Mouse (Mus musculus) adrenal gland, adult (tissue): ENCODE measurements around the gene Cstl1.
"Not testable (repeated sequence)": the region's sequence is repeated elsewhere in the genome, so short reads cannot be mapped to it uniquely, and the experiment has no call there.

ENCODE experiments used
- DNase-seq, 2 experiments: peaks; one replicate each; pipeline ENCODE4 v3.0.0; 2022 to 2023; ENCODE audit warnings: low spot score in 1 of 2; ENCODE audit not compliant: inconsistent age in 2 of 2

Cstl1 gene

DNA sequence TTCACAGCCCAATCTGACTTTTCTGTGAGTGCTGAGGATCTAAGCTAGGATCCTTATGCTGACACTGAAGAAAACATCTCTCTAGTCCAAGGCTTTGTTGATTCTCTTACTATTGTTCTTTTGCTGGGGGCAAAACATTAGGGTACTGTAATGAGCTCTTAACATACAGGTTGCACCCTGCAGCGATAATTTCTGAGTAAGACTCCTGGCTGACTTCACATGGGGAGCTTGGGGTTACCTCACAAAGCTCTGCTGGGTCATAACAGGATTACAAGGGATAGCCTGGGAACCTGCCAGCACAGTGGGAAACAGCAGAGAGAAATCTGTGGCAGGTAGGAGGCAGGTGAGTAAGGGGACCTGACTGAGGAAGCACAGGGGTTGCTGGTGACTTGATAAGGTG lies at the start of gene Cstl1:
Gene Cstl1, plus strand, starts transcription at position 301 of the 400 bp plus-strand sequence.
- no peak for DNase-seq

DNA sequence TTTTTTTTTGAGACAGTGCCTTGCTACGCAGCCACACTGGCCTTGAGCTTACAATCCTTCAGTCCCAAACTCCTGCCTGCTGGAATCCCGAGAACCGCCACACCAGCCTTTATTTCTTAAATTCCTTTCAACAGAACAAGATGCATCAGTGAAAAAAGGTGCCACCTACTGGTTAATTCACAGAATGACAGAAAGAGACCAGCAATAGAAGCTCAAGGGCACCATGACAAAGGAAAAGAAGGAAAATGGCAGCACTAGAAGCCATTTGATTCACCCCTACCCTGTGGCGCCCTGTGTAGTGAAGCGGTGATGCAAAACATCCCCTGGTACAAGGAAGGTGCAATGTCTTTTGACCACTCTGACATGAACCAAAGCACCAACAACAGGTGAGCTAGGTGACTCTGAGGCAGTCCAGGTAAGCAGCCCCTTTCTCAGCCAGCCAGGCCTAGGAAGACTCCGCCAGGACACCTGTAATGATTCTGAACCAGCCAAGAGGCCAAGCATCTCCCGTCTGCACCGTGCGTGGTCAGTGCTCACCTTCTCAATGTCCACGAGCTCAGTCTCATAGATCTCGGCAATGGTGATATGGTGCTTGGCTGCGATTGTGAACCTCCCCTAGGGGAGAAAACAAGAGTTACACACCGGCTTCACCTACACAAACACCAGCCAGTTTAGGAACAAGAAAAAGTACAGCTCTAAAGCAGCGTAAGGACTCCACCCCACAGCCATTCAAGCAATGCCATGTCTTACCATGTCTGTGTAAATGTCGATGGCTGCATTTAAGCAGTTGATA lies 43.6 kb upstream of the Cstl1 start:
- peak in 1 of 2 experiments; percentile 72 for DNase-seq

GRCm38 (mm10) chr2:148707202-148707530 lies 43.0 kb upstream of the Cstl1 start:
- DNase-seq, result no peak

GRCm38 (mm10) chr2:148712326-148712725 lies 37.8 kb upstream of the Cstl1 start:
- DNase-seq, result no peak

GRCm38 (mm10) chr2:148717072-148717471 lies 33.1 kb upstream of the Cstl1 start:
- no peak for DNase-seq

GRCm38 (mm10) chr2:148719271-148719995 lies 30.7 kb upstream of the Cstl1 start:
- peak in 1 of 2 experiments; percentile 64 for DNase-seq

DNA sequence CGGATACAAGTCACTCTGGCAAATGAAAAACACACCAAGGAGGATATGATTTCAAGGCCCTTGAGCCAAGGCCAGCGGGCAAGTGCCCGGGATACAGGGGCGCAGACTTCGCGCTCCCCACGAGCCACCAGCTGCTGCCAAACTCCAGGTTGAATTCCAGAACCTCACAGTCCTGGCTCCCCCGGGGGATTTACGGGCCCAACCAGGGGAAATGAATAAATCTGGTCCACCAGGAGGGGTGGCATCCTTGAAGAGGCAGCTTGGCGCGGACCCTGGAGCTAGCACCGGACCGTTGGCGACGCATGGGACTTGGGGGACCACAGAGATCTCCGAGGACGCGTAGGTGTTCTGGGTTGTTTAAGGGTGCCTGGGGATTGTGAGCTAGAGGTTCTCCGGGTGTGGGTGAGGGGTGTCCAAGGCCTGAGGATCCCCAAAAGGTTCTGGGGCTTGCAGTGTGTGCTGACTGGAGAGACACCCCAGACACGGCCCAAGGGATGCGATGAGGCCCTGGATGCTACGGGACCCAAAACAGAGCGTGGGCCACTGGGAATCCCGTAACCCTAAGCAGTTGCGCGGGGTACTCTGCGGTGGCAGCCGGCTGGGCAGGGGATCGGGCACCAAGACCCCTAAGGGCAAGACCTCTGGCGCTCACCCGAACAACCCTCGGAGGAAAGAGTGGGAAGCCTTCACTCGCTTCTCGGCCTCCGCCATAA lies 18.4 kb upstream of the Cstl1 start:
- DNase-seq, result peak; percentile 44 to 82

DNA sequence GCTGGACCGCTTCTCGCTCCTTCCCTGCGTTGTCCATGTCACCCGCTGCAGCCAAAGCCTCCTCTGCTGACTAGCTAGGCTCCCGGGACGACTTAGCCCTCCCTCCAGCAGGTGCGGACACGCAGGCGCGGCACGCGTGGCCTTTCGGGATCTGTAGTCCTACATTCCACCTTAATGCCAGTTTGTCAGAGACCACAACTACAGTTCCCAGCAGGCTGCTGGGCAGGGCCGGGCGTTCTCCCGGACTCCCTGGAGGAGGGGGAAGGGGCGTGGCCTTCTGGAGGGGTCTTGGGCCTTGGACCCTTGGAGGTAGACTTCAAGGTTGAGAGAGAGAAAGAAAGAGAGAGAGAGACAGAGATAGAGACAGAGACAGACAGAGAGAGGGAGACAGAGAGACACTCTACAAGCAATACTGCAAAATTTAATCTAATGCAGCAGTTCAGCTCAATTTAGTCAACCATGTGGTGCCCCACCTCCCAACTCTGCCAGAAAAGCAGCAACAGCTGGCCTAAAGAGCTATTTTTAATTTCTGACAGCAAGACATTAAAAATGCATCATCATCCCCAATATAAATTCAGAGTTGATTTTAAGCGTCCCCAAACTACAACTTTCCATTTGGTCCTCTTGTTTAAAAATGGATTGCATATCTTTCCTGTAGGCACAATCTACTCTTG lies 17.7 kb upstream of the Cstl1 start, which contains the start of gene Napb:
Gene Napb, minus strand, starts transcription at position 141 of the 674 bp plus-strand sequence.
- peak; percentile 96 to 98 for DNase-seq

DNA sequence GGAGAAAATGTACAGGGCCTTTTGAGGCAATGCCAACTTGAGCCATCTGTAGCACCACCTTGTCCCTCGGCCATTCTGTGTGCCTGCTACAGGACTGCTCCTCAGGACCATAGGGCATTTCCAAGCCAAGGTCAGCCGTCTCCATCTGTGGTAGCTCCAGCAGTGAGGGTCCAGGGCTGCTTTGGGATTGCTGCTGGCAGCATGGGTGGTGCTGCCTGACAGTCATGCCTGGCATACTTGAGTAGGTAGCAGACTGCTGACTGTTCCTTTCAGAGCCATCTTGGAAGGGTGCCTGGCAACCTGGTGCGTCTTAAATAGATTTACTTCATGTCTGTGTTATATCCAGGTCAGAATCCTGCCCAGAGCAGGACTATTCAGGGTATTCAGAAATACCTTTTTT lies 7.2 kb upstream of the Cstl1 start:
- no peak for DNase-seq

DNA sequence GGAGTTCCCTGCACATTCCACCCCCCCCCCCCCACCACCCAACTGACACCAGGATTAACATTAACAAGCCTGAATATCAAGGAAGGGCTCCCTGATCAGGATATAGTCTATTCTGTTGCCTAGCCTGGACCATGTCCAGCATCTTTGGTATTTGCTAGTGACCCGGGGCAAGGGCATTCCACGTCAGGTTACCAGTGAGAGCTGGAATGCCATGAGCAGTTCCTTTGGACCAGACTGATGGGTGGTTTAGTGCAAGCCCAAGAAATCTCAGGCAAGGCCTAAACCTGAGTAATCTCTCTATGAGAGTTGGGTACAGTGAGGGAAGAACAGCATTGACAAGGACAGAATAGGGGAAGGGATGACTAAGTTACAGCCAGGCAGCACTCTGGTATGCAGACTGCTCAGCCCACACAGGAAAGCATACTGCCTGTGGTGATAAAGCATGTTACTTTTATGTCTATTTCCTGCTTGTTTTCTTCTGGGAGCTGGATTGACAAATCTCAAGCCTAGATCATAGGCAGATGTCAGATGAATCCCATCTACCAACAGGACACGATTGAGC lies 6.2 kb upstream of the Cstl1 start:
- no peak for DNase-seq

GRCm38 (mm10) chr2:148751893-148752813 lies 2.0 kb downstream of the Cstl1 start:
- DNase-seq, result peak; percentile 71 to 94

GRCm38 (mm10) chr2:148754310-148754846 lies 4.2 kb downstream of the Cstl1 start:
- DNase-seq, result no peak

GRCm38 (mm10) chr2:148763648-148764388 lies 13.7 kb downstream of the Cstl1 start:
- no peak for DNase-seq

DNA sequence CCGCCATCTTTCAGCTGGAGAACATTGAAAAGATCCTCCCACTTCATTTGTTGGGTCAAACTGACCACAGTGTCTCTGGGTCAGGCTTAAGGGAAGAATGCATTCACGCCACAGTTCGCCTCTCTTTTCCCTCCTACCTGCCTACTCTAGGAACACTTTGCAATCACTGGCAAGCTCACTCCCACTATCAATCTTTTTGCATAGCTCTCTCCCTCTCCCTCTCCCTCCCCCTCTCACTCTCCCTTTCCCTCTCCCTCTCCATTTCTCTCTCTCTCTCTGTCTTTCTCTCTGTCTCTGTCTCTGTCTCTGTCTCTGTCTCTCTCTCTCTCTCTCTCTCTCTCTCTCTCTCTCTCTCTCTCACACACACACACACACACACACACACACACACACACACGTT lies 21.2 kb downstream of the Cstl1 start, which contains the start of gene Cst11:
Gene Cst11, minus strand, starts transcription at position 101 of the 400 bp plus-strand sequence.
- DNase-seq, result not testable (repeated sequence)

DNA sequence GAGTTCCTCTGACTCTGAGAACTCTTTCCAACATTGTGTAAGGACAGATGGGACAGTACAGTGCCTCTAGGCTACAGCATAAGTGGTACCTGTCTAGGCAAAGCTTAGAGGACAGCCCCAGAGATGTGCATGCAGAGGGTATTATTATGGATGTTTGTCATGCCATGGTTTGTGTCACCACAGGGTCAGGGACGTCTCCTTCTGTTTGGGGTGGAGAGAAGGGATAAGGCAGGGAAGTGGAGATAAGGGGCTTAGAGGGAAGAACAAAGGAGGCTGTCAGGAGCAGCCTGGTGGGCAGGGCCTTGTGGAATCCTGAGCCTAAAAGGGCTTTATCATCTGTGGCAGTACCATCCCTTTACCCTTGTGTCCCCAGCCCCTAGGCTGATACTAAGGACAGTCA lies 31.6 kb downstream of the Cstl1 start, which contains the start of gene 8030411F24Rik:
Gene 8030411F24Rik, plus strand, starts transcription at position 301 of the 400 bp plus-strand sequence.
- no peak for DNase-seq

DNA sequence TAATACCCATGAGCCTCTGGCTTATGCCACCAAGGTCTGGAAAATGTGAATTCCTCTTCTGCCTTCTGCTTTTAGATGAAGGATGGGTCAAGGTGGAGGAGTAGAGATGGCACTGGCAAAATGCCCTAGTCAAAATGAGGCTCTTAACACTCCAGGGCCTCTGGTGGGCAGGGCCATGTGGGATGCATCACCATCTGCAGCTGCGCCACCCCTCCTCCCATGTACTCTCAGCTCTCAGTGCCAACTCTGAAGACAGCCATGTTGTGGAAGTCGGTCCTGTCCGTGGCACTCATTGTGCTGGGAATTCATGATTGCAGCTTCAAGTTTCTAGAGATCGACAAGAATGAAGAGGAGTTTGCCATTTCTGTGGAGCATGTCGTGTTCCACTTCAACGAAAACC lies 39.0 kb downstream of the Cstl1 start, which contains the start of gene Cst12:
Gene Cst12, plus strand, starts transcription at position 220 of the 400 bp plus-strand sequence.
- no peak for DNase-seq

GRCm38 (mm10) chr2:148798485-148798884 lies 48.3 kb downstream of the Cstl1 start, which contains the start of gene Cst8:
Cst8 (plus strand) TSS chr2:148798785.
- DNase-seq, result no peak

DNA sequence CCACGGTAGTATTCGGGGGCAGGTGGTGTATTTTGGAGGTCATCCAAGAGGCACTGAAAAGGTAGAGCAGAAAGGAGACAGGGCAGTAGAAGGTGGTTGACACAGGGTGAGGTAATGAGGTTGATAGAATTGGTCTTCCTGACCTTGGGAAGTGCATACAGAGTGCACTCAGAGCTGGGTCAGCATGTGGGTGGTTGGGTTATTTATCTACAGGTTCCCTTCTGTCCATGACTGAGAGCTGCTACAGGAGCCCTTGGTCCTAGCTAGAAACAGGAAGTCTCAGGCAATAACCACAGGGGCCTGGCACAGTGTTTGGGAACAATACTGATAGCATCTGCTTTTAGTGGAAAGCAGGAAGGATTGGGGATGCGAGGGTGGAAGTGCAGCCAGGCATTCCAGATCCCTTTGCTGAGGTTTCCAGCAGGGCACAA lies 51.3 kb downstream of the Cstl1 start:
- peak in 1 of 2 experiments; percentile 20 for DNase-seq
